16 mouse cellular contexts compared by ENCODE assay signal in the genomic region with DNA sequence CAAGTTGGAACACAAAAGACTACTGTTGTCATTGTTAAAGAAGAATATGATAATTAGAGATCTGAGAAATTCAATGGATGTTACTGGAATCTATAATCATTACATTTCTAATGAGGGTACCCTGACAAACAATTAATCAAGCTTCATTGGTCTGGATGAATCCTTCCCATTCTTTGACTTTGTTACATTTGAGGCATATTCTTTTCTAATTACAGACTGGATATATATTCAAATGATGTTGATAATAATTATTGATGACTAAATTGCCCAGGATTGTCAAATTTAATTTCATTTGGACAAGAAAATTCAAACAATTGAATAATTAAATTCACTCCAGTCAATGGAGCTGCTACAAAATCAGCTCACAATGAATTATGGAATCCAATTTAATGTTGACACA.
"Had no signal": no experiment of that assay in that cellular context is flagged by ENCODE, and none has a peak within 500 bp of the region (broad histone marks: within the 10 kb centered on the region; RNA-seq: fewer than 3 reads in every experiment).

No protein-coding gene starts in this region.

- H3K4me3 ChIP-seq: neural tube, embryonic 12.5 days; neural tube, embryonic 13.5 days; neural tube, embryonic 15.5 days; stomach, embryonic 15.5 days had no signal

- H3K27ac ChIP-seq: neural tube, embryonic 12.5 days; neural tube, embryonic 13.5 days; neural tube, embryonic 15.5 days; stomach, embryonic 15.5 days; stomach, postnatal 0 days had no signal

- H3K36me3 ChIP-seq: neural tube, embryonic 12.5 days; neural tube, embryonic 13.5 days; neural tube, embryonic 15.5 days; stomach, embryonic 15.5 days had no signal

- H3K27me3 ChIP-seq: neural tube, embryonic 12.5 days; neural tube, embryonic 13.5 days; neural tube, embryonic 15.5 days; stomach, embryonic 15.5 days had no signal

- H3K4me1 ChIP-seq: neural tube, embryonic 12.5 days; neural tube, embryonic 13.5 days; neural tube, embryonic 15.5 days; stomach, embryonic 15.5 days had no signal

- H3K9me3 ChIP-seq: neural tube, embryonic 12.5 days; neural tube, embryonic 13.5 days; neural tube, embryonic 15.5 days; stomach, embryonic 15.5 days had no signal

- DNase-seq: right cerebral cortex, adult 18-20 months; right cerebral cortex, postnatal 14 days; right cerebral cortex, postnatal 25 days; right cerebral cortex, postnatal 4 days; spleen, adult 18-20 months; thymus, adult 18-20 months; thymus, adult 2 months; thymus, postnatal 14 days; thymus, postnatal 25 days; thymus, postnatal 36 days; thymus, postnatal 4 days had no signal

- H3K9ac ChIP-seq: neural tube, embryonic 12.5 days; neural tube, embryonic 13.5 days; neural tube, embryonic 15.5 days; stomach, embryonic 15.5 days had no signal

- H3K4me2 ChIP-seq: neural tube, embryonic 12.5 days; neural tube, embryonic 13.5 days; neural tube, embryonic 15.5 days; stomach, embryonic 15.5 days had no signal
